Mouse (Mus musculus) G1E (cell line): ENCODE measurements around the gene Thrap3.

ENCODE experiments used
- CTCF ChIP-seq: IDR thresholded peaks from 2 replicates; pipeline ENCODE4 v1.5.1; 2012; ENCODE audit warnings: low read depth, low read length, inconsistent platforms, mixed read lengths
- GATA1 ChIP-seq: IDR thresholded peaks from 2 replicates; pipeline ENCODE4 v1.6.1; 2012; ENCODE audit warnings: borderline replicate concordance, low read length, inconsistent platforms, mixed read lengths

DNA sequence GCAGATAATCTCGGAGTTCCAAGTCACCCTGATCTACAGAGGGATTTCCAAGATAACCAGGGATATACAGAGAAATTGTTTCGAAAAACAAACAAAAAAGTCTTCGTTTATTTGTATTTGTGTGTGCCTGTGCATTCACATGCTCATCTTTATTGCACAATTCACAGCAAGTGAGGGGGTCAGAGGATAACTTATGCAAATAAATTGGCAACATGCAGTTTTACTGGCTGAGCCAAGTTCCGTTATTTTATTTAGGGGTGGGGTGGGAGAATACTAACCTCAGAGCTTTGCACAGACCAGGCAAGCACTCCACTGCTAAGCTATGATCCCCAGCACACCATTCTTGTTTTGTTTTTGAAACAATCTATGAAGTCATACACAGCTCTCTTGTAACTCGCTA, 28.8 kb downstream of the Thrap3 start:
- TF ChIP-seq GATA1, result no peak
- TF ChIP-seq CTCF, result no peak
